Mouse (Mus musculus) CD4-positive naive resting alpha-beta T cell, adult 76 days (primary cell): ENCODE results near the gene Cep89. TPM values are rescaled to one million over a fixed set of nuclear protein-coding genes. Genes with fewer than 3 reads are reported as not detected.

Experiments used
- total RNA-seq: library from RNA; stranded (reverse); gene quantifications from one replicate; pipeline ENCODE4 v1.2.4, GENCODE M21; 2023

The Cep89 gene
- 8.0 TPM for total RNA-seq

GRCm38 (mm10) chr7:35396542-35397168 lies at the start of gene Cep89, which contains the start of gene Faap24:
Gene Cep89, plus strand, starts transcription at chr7:35397035.
Gene Faap24, minus strand, starts transcription at chr7:35396836.

GRCm38 (mm10) chr7:35447996-35448846 lies 51.4 kb downstream of the Cep89 start, which contains the start of gene Slc7a9:
Gene Slc7a9, plus strand, starts transcription at chr7:35448796.

Other genes with a start within 250 kb of the Cep89 start
- not detected for gene Slc7a10, start 210.7 kb upstream of the Cep89 start, total RNA-seq
- not detected for gene Lrp3, start 181.5 kb upstream of the Cep89 start, total RNA-seq
- 15.0 TPM for gene Gpatch1, start 78.6 kb upstream of the Cep89 start, total RNA-seq
- not detected for gene Rhpn2, start 62.9 kb upstream of the Cep89 start, total RNA-seq
- gene Faap24, start 199 bp upstream of the Cep89 start, total RNA-seq: 7.5 TPM
- not detected for gene Slc7a9, start 51.8 kb downstream of the Cep89 start, total RNA-seq
- not detected for gene Tdrd12, start 140.7 kb downstream of the Cep89 start, total RNA-seq
- 22.7 TPM for gene Nudt19, start 159.3 kb downstream of the Cep89 start, total RNA-seq
- not detected for gene Rgs9bp, start 188.5 kb downstream of the Cep89 start, total RNA-seq
- 53.5 TPM for gene Ankrd27, start 189.2 kb downstream of the Cep89 start, total RNA-seq